Mouse (Mus musculus) testis, postnatal 14 days (tissue): Measurements from ENCODE around the gene Tinag.
"Not testable (repeated sequence)": the region's sequence is repeated elsewhere in the genome, so short reads cannot be mapped to it uniquely, and the experiment has no call there.

Source experiments
- DNase-seq: peaks from one replicate; pipeline ENCODE4 v3.0.0; 2021; ENCODE audit warnings: low spot score

The Tinag gene

DNA sequence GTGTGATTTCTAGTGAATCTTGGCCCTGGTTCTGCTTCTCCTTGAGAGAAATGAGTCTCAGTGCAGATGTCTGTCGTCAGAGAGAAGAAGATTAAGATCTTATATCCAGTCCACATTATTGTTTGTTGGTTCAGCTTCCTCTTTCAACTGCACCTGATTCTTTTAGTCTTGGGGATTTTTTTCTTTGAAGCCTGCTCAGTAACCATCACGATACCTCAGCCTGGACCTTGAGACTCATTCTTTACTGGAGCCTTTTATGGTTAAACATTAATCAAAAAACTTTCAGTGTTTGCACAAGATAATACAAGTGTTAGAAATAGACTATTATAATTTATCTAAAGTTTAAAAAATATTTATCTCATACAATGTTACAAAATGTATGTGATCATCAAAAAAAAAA, at the start of gene Tinag:
Gene Tinag, minus strand, starts transcription at position 210 of the 400 bp plus-strand sequence.
- no peak for DNase-seq

DNA sequence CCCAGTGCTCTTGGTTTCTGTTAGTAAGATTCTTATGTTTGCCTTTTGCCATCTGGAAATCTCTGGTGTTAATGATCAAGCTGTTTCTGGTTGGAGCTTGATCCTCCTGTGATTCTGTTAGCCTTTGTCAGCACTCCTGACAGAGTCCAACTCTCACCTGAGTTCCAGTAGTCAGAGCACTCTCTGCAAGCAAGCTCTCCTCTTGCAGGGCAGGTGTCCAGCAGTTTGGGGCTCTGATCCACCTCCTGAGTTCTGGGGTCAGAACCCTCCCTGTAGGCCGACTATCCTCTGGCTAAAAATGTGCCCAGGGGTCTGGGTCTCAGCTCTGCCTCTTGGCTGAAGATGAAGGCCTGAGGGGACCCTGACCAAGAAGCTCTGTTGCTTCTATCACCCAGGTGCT, 37.6 kb upstream of the Tinag start:
- not testable (repeated sequence) for DNase-seq

GRCm38 (mm10) chr9:77071676-77072075, 26.1 kb upstream of the Tinag start:
- no peak for DNase-seq

DNA sequence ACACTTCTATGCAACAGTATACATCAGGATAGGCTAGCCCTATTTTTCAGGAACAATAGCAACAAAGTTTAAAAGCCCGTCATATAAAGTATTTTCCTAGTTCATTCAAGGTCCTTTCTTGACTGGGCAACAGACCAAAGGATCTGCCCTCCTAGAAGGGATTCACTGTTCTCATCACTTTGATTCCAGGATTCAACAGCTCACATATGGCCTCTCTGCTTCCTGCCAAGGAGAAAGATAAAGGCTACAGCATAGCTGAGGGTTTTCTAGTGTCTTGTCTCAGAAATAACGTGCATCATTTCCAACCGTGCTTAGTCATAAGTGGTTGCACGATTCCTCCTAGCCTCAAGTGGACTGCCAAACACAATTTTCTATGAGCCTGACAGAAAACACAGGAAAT, 11.0 kb upstream of the Tinag start:
- peak; percentile 12 for DNase-seq

DNA sequence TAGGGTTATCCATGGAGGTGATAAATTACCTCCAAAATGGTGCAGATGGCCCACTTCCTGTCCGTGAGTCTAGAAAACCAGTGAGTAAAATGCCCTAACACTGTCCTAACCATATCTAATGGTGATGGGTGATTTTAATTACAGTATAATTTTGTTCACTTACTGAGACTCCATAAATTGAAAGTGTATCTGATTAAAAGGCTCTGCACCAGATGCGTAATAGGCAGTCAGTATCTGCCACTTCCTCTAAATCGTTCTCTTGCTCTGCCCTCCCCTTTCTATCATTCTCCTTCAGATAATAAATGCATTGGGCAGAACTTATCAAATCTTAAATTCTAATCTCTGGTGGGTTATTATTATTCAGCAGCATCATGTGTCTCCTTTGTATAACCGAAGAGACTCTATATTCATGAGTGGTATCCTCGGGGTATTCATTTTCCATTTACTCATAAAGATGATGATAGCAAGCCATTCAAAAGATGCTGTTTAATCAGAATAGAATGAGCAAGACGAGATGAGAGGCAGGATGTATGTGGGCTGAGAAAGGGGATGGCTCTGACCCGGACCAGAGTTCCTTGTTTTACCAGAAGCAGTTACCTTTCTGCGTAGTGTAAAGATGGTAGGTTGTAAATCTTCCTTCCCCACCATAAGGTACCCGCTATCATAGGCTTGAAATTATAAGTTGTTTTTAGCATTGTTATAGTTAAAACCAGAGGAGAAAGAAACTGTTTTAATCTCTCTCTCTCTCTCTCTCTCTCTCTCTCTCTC, 9.0 kb upstream of the Tinag start:
- DNase-seq: no peak

- no peak for DNase-seq
These were observed 5.8 kb upstream of the Tinag start for GRCm38 (mm10) chr9:77051406-77051805.

- DNase-seq: no peak
These were observed 4.1 kb upstream of the Tinag start for GRCm38 (mm10) chr9:77049669-77050068.

DNA sequence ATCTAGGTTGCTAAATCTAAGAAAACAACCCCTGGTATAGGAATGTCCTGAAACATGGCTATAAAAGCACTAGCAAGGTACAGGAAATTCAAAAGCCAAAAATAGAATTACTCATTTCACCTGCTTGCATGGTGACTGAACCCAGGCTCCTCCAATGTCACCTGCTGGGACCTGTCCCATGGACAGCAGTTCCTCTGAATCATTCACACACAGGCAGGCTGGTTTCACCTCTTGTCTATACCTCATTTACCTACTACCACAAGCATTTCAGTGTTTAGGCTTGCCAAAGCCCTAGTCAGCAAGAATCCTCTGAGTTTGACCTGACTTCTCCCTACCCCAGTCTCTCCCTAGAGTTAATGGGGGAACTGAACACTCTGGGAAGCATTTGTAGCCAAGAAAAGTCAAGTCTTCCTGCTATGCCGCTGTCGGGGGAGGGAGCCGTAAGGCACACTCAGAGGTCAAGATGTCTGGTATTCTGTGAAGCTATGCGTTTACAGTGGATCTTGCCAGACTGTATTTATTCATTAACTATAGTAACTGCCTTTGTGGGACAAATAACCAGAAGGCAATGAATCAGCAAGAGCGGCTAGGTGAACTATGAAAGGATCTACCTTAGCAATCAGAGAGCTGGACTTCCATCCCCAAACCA, 597 bp upstream of the Tinag start:
- no peak for DNase-seq

GRCm38 (mm10) chr9:77035361-77035760, 10.2 kb downstream of the Tinag start:
- no peak for DNase-seq

GRCm38 (mm10) chr9:77032430-77033154, 13.0 kb downstream of the Tinag start:
- DNase-seq: no peak

GRCm38 (mm10) chr9:77025271-77025670, 20.3 kb downstream of the Tinag start:
- no peak for DNase-seq

- no peak for DNase-seq
These were observed 26.7 kb downstream of the Tinag start for GRCm38 (mm10) chr9:77018935-77019334.

DNA sequence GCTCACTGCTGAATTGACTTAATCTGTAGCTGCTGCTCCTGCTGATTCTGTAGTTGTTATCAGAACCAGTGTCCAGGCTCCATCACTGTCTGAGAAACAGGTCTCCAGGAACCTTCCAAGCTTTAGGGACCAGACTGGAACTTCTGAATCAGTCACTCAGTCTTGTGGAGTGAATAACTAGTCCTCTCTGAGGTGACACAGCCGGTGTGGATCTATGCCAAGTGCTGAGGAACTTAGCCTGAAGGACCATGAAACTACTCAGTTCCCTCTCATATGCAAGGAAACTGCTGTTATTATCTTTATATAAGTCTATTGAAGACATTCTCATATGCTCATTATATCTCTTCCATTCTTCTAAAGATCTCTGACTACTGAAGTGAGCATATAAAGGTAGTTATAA, 49.6 kb downstream of the Tinag start:
- no peak for DNase-seq

- DNase-seq: no peak
These were observed 55.6 kb downstream of the Tinag start for GRCm38 (mm10) chr9:76989946-76990345.

GRCm38 (mm10) chr9:76934813-76935212, 110.8 kb downstream of the Tinag start:
- DNase-seq: no peak

- no peak for DNase-seq
These were observed 130.4 kb downstream of the Tinag start for GRCm38 (mm10) chr9:76915093-76915661.
